Mouse (Mus musculus) inflammation-experienced regulatory T-cells, adult 6 months (primary cell): ENCODE results near the gene AF067061. TPM values are rescaled to one million over a fixed set of nuclear protein-coding genes. Genes with fewer than 3 reads are reported as not detected.

Experiments used
- polyA plus RNA-seq, 3 experiments: library from polyadenylated mRNA; unstranded; fragments of 100-300 nt; shearing (Covaris generic); gene quantifications; one replicate each; pipeline ENCODE4 v1.2.1; 2017

AF067061 gene
- polyA plus RNA-seq, 3 experiments from 2014 or later = not detected

Other genes starting within 250 kb of the AF067061 start
- not detected for gene Gm36079, start 236.1 kb upstream of the AF067061 start, polyA plus RNA-seq
- gene Gm21188, start 210.9 kb upstream of the AF067061 start, polyA plus RNA-seq = under 1 TPM in 2 of 3 experiments, not detected in 1; 0.21 to 0.87 TPM
- gene Gm20767, start 122.9 kb upstream of the AF067061 start, polyA plus RNA-seq = not detected
- gene Gm21818, start 90.7 kb upstream of the AF067061 start, polyA plus RNA-seq = not detected
- not detected for gene Gm21762, start 47.2 kb upstream of the AF067061 start, polyA plus RNA-seq
- gene Gm21731, start 24.0 kb upstream of the AF067061 start, polyA plus RNA-seq = not detected
- gene BC147527, start 37.3 kb downstream of the AF067061 start, polyA plus RNA-seq = 10 to 100 TPM; 28.6 to 70.5 (median 48.6) TPM
- gene Tcstv3, start 53.8 kb downstream of the AF067061 start, polyA plus RNA-seq = not detected